Mouse (Mus musculus) splenic B cell, adult 2 months (primary cell): ENCODE results near the gene Zbtb3.

ENCODE experiments used
- DNase-seq: peaks from one replicate; pipeline ENCODE4 v3.0.0-alpha.2; 2011; ENCODE audit warnings: low read depth, low spot score
- H3K27me3 ChIP-seq: 2 replicates; pipeline ENCODE4 v1.6.1; 2012; ENCODE audit warnings: mild to moderate bottlenecking, low read length, moderate library complexity, mixed read lengths; ENCODE audit not compliant: control insufficient read depth, poor library complexity, insufficient read depth, severe bottlenecking
- H3K36me3 ChIP-seq: 2 replicates; pipeline ENCODE4 v1.6.1; 2012; ENCODE audit warnings: mild to moderate bottlenecking, low read length, moderate library complexity, mixed read lengths; ENCODE audit not compliant: control insufficient read depth, poor library complexity, insufficient read depth, severe bottlenecking

Gene Zbtb3

DNA sequence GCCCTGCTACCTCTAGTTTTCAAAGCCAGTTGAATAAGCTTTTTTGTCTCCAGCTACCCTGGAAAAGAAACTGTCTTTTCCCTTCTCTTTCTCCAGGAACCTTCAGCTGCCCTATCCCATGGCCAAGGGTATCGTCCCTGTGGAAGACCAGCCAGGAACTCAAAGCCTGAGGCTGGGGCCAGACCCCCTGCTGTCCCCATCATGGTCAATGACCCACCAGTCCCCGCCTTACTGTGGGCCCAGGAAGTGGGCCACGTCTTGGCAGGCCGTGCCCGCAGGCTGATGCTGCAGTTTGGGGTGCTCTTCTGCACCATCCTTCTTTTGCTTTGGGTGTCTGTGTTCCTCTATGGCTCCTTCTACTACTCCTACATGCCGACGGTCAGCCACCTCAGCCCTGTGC is 38.7 kb downstream of the Zbtb3 start:
- no peak for DNase-seq
- 0 out of 2 replicates have a peak, but pooled peaks cover 2% of the 10 kb centered on the region for H3K36me3 ChIP-seq
- H3K27me3 ChIP-seq, result no peaks in the 10 kb centered on the region

- no peak for DNase-seq
- Histone ChIP-seq H3K27me3 (no peaks in the 10 kb centered on the region), H3K36me3 (peaks cover 2% of the 10 kb centered on the region; the same call in 1 of the 2 replicates)
Measured at GRCm38 (mm10) chr19:8842961-8843360, 40.6 kb downstream of the Zbtb3 start.

DNA sequence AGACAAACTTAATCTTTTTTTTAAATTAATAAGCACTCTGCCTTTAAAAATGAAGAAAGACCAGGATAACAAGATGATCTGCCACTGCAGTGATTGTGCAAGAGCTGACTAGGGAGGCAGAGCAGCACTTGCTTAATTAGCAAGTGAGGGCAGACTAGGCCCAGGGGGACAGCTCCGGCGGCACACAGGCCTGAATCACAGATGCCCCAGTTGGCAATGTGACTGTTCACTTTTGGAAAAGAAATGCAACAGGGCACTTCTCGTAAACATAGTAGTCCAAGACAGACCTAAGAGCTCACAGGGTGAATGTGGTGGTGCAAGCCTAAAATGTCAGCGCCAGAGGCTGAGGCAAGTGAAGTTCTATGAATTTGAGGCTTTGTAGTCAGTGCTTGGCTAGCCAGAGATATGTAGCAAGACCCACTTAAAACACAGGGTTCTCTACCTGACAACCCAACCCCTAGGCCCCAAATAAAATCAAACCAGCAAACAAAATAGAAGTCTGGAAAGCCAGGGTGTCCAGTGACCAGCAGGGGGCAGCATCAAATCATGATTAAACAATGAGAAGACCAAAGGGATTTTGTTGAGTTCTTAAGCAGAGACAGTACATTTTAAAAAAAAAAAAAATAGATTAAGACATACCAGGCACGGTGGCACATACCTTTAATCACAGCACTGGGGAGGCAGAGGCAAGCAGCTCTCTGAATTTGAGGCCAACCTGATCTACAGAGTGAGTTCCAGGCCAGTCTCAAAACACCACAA is 42.2 kb downstream of the Zbtb3 start:
- DNase-seq, result peak; percentile 86
- Histone ChIP-seq H3K36me3 (peaks cover 2% of the 10 kb centered on the region), H3K27me3 (no peaks in the 10 kb centered on the region)

GRCm38 (mm10) chr19:8848356-8848755 is 46.0 kb downstream of the Zbtb3 start:
- Histone ChIP-seq H3K27me3 (no peaks in the 10 kb centered on the region), H3K36me3 (no peaks in the 10 kb centered on the region; the same call in none of the 2 replicates)
- DNase-seq, result no peak

DNA sequence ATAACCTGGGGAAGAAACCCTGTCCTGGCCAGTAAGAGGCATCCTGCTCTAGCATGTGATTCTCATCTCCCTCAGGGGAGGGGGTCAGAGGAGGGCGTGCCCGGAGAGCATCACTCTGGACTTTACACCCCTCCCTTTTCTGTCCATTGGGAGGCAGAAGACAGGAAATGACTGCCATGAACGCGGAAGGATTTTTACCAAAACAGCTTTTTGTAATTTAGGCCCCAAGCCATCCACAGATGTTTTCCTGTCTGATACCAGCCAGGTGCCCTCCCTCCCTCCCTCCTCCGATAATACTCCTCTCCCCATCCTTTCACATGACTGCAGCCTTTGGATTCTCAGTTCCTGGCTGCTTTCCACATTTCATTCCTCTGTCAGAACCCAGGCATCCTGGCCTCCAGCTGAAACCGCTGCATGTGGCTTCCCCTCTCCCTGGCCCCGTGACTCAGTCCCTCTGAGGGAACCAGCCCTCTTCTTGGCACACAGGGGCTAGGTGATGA is 48.1 kb downstream of the Zbtb3 start, which contains the start of gene Lrrn4cl:
TSS of gene Lrrn4cl (plus strand) at position 367 of the 500 bp plus-strand sequence.
- DNase-seq, result no peak
- no peaks in the 10 kb centered on the region; the same call in none of the 2 replicates for H3K36me3 ChIP-seq
- no peaks in the 10 kb centered on the region for H3K27me3 ChIP-seq

DNA sequence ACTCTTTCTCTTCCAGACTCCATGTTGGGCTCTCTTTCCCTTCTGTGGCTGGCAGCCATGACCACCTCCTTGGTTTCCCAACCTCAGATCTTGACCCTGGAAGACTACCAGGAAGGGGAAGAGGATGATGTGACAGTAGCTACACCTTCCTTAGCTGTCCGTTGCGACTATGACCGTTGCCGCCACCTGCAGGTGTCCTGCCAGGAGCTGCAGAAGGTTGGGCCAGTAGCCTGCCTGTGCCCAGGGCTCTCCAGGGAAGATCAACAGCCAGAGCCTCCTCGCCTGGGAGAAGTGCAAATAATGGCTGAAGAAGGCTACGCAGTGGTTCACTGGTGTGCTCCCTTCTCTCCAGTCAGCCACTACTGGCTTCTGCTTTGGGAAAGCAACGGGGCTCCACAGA is 49.3 kb downstream of the Zbtb3 start:
- no peak for DNase-seq
- Histone ChIP-seq H3K36me3 (no peaks in the 10 kb centered on the region; the same call in none of the 2 replicates), H3K27me3 (no peaks in the 10 kb centered on the region)

- H3K36me3 ChIP-seq, result no peaks in the 10 kb centered on the region; the same call in 1 of the 2 replicates
- DNase-seq, result no peak
- H3K27me3 ChIP-seq, result no peaks in the 10 kb centered on the region
Measured at GRCm38 (mm10) chr19:8852236-8852928, 50.0 kb downstream of the Zbtb3 start.

GRCm38 (mm10) chr19:8853117-8853516 is 50.8 kb downstream of the Zbtb3 start:
- Histone ChIP-seq H3K27me3 (no peaks in the 10 kb centered on the region), H3K36me3 (no peaks in the 10 kb centered on the region; the same call in 1 of the 2 replicates)
- DNase-seq, result no peak
